Mouse (Mus musculus): ENCODE data around the gene Ascc1.

The Ascc1 gene

DNA sequence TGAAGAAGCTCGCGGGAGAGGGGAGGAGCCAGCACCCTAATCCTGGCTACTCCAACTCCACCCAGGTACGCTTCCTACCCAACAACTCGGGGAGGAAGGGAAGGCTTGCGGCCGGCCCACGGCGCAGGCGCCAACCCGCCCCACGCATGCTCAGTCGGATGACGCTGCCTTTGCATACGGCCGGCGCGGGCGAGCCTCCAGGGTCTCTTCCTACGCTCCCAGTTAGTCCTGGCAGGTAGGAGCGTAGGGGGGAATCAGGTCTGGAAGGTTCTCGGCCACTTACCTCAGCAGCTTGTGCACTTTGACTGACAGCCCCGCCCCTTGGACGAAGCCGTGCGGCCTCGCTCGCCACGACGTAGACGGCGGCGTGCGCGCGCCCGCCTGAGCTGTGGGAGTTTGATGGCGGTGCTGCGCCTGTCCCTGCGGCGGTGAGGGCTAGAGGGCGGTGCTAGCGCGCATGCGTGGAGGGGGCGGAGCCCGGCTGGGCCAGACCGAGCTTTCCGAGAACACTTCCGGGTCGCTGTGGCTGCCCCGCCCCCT, at the start of gene Ascc1, which contains the start of gene Anapc16:
Ascc1 (plus strand) TSS at position 133 of the 540 bp plus-strand sequence.
Anapc16 (minus strand) TSS at position 463 of the 540 bp plus-strand sequence.
- DNase-seq: peak; percentile 97 to 98

DNA sequence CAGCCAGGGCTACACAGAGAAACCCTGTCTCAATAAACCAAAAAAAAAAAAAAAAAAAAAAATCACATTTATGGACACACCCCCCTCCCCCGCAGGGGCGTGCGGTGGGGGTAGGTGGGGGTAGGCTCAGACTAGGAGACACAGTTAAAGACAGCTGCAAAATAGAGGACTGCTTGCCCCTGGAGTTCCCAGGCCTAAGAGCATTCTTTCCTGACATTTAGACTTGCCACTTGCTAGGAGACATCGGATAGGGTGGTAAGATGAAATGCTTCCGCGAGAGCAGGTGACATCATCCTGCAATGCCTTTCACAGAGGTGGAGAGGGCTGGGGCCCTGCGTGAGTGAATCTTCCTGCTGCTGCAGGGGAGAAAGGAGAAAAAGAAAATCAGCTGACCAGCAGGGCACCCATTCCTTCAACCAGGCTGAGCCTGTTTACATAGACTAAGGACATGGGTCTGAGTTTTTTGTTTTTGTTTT, 49.0 kb upstream of the Ascc1 start:
- DNase-seq: no peak

DNA sequence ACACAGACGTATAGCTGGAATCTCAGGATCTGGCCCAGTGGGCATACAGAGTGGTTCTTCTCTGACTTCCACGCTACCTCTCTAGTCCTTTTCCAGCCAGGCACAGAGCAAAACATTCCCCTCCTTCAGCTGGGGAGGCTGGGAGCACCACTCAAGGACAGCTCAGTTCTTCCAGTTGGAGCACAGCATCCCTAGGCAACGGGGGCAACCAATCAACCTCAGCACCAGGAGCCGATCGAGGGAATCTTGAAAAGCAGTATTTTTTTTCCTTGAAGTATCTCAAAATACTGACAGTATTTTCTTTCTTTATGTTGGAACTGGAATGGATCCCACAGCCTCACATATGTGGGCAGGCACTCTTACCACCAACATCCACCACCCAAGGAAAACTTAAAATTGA, 45.9 kb upstream of the Ascc1 start:
- no peak for DNase-seq

DNA sequence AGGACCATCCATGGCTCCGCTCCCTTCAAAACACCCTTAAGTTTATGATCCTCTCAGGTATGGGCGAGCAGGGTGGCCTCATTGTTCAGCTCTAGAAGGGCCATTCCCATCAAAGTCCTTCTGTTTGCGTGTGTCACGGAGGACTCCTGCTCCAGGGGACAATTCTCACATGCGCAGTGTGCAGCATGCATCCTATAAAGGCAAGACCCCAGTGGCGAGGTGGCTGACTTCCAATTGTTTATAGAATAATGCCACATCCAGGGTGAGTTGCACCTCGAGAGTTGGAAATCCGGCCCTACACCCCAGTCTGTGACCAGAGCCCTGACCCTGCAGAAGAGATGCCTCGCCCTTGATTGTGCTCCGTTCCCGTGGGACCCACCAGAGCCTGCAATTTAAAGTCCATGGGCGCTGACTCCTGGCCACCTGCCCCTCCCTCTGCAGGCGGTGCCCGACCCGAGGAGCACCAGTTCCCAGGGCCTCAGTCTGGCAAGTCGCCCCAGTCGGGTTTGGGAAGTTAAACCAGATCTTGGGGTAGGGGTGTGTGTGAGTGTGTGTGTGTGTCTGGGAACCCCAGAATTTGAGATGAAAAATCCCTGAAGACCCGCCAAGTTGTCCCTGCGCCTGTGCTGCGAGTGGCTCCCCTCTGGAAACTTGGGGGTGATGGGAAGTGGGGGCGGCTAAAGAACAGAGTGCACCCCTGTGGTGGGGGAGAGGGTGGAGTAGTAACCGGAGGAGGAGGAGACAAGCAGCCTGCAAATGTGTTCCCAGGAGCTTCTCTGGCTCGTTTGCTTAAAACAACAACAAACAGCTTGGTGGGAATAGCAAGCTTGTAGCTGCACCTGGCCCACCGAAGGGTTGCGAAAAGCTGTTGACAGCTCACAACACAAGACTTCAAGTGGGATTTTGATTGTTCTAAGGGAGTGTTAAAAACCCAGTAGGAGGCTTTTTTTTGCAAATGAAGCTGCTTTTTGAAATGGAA, 45.1 kb upstream of the Ascc1 start:
- DNase-seq: peak in 1 of 2 experiments; percentile 38

DNA sequence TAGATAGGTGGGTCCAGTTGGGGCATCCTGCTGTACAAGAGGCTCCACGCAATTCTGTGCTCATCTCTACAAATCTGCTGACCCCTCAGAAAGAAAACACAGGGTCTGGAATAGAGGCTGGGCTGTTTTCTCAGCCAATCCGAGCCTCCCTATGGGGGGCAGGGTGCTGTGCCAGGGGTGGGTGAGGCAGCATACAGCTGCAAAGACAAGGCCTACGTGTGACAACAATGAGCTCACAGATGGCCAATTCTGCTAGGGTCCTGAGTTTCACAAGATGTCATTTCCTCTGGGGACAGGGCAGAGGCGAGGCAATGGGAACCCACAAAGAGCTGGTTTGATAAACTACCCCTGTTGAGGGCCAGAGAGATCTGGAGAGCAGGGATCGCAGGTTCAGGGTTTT, 44.1 kb upstream of the Ascc1 start:
- no peak for DNase-seq

DNA sequence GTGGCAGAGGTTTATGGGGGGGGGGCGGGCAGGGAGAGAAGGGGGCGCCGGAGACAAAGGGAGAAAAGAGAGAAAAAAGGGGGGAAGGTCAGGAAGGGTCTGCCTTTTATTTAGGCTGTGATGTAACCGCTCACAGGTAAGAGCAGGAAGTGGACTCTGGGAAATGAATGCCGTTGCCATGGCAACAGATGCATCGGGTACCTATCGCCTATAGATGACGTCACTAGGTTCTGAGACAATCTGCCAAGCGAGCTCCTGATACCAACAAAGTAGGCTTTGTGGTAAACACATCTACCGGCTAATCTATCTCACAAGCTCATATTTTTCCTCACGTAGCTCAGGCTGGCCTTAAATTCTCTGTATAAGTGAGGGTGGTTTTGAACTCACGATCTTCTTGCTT, 43.1 kb upstream of the Ascc1 start:
- no peak for DNase-seq

DNA sequence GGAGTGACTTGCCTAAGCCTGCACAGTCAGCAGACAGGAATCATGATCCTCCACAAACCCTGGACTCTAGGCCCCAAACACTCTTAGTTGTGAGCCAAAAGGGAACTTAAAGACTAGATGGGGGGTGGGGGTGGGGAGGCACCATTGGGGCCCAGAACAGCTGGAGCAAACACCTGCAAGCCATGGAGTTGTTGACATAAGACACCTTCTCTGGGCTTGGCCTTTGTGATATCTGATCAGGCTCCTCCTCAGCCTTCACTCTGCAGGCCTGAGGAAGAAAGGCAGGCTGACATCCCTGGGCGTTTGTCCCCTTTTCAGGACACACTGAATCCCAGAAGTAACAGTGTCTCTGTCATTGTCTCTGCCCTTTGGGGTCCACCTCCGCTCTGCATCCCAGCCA, 39.0 kb upstream of the Ascc1 start:
- no peak for DNase-seq

DNA sequence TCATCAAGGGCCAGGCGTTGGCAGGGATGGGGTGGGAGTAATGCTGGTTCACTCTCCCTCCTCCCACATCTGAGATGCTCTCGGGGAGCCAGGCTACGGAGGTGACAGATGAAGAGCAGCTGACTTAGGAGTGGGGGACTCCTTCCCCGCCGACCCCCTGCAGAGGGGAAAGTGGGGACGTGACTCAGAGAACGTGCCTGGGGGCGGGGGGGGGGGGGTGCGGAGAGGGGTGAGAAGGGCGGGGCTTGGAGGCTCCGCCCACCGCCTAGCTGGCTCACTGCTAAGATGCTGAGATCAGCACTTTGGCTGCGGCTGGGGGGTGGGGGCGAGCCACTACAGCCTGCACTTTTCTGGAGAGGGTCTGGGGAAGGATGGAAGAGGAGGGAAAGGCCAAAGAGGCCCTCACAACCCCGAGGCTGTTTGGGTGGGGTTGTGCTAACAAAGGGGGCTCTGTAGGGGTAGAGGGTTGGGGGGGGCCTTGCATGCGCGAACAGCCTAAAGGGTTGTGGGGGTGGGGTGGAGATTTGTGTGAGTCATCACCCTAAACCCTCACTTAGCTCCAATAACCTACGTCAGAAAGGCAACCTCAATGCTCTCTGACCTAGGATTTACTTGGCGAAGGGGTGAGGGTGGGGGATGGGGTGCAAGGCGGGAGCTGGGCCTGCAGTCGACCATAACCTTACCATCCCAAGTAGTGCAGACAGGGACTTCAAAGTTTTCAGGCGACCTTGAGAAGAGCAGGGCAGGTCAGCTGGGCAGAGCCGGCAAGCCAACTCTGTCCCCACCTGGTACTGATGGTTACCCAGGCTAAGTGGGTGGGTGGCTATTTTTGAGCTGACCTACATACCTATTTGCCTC, 37.9 kb upstream of the Ascc1 start:
- no peak for DNase-seq

DNA sequence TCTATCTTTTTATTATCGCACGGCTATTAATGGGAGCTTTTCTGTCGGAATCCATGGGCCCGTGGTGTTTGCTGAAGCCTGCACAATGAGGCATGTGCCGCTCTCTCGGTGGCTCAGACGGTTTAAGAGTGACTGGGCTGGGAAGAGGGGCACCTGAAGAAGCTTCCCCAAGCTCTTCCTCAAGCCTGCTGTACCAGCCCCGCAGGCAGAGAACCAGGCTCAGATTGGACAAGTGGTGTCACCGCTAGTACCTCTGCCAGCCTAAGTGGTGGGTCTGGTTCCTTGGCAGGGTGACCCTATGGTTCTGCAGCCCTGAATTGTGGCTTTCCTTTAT, 37.3 kb upstream of the Ascc1 start:
- no peak for DNase-seq

DNA sequence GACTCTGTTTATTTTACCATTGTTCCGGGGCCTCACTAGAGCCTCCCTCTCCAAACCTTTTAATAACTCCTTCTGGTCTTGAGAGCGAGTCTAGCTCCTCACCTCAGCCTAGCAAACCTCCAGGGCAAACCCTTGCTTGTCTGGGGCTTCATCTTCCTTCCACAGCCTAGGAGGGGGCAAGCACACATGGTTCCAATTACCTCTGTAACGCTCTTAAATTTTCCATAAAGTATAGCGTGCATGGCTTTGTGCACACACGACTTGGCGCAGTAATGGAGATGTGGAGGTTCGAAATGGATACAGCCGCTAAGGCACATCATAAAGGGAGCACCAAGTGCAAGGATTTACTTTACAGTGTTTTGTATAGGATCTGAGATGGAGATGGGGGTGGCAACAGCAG, 36.8 kb upstream of the Ascc1 start:
- no peak for DNase-seq

DNA sequence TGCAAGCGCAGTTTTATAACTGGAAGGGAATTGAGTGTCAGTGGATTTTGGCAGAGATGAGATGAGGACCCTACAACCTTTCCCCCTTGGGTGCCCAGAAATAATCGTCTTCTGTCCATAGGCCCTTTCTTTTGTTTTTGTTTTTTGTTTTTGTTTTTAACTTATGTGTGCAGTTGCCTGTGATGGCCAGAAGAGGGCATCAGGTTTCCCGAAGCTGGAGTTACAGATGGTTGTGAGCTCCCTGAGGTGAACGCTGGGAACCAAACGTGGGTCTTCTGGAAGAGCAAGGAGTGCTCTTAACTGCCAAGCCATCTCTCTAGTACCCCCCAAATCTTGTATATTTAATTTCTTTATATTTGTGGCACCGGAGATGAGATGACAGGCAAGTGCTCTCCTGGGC, 35.9 kb upstream of the Ascc1 start:
- DNase-seq: no peak

DNA sequence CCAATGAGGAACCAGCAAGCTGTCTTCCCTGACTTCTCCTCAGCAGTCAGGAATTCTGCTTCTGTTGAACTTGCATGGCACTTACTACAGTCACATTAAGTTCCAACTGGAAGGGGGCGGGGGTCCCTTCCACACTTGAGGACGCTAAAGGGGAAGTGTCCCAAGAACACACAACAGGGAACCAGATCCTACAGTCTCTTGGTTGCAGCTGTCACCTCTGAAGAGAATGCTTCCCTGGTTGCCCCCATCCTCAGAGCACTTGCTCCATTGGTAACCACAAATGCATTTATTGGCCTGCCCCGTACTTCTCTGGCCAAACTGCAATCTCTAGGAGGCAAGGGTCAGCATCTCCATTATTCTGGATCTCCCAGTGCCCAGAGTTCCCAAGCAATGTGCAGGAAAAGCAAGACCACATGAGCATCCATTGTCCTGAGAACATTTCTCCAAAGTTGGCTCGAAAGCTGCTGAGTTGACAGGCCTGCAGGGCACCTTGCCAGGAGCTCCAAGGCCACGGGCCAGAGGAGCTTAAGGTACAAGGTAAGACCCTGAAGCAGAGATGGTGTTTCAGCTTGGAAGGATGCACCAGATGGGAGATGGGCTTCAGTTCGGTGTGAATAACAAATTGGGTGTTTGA, 35.2 kb upstream of the Ascc1 start:
- peak; percentile 88 to 90 for DNase-seq

DNA sequence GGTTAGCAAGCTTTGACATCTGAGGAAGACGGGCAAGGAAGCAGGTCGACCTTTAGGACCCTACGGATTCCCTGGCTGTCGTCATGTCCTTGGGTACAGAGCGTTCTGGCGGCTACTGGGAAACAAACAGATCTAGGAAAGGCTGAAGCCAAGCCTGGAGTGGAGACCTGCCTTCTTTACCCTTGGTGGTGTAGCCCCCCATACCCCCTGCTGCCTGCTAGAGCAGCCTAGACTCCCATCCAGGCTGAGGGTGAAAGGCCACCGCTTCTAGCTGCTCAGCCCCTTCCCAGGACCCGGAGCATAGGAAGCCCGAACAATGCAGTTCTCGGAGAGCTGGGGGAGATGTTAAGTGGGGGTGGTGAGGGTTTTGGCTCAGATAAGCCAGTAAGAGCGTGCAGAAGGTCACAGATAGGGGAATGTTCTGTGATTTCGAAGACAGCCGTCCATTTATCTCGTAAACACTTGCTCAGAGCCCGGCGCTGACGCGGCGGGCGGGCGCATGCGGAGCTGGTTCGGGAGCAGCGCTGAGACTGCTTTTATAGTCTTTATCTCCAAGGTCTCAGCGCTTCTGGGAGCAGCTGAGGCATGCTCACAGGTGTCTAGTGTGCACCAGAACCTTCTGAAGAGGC, 32.7 kb upstream of the Ascc1 start:
- DNase-seq: peak; percentile 79 to 93

DNA sequence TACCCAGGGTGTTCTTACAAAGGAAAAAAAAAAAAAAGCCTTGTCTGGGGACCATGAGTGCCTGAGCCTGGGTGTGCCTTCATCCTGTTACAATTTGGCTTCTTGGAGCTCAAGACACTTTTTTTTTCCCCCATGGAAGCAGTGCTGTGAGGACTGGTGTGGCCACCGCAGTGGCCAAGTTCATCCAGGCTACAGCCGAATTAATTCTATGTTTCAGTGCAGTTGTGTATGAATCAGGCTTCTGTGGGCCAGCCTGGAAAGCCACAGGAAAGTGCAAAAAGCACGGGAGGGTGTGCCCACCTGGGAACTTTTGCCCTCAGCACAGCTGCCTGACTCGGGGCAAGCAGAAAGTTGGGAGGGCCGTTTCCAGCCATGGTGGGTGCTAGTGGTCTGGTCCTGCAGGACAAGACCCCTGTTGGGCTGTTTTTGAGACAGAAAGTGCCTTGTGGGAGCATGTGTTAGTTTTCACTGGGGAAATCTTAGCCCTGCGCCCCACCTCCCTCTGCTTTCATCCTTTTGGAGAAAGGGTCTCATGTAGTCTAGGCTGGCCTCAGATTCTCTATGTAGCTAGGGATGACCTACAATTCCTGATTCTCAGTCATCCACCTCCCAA, 32.0 kb upstream of the Ascc1 start:
- peak in 1 of 2 experiments; percentile 51 for DNase-seq

DNA sequence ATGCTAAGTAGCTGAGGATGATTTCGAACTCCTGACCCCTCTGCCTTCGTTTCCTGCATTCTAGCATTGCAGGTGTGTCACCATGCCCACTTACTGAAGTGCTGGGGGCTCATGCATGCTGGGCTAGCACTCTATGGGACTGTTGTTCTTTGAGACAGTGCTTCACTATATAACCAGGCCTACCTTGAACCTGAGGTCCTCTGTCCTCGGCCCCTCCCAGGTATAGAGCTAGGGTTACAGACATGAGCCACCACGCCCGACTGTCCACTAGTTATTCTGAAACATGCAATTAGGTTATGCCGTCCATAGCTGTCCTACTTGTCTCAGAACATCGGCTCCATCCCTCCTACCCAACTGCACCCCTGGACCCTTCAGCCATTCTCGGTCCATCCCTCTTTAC, 30.8 kb upstream of the Ascc1 start:
- DNase-seq: no peak

DNA sequence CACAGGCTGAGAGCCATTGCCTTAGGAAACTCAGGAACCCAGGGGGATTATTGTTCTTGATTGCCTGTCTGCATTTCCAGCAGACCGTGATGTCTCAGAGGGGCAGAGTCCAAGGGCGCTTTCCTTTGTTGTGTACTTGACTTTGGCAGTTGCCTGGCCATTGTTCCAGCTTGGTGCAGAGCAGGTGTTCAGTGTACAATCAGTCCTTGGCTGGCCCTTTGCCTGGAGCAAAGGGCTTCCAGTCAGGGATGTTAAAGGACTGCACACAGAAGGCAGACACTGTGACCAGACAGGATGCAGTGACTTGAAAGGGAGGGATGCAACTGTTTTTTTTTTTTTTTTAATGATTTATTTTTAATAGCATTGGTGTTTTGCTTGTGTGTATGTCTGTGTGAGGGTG, 30.1 kb upstream of the Ascc1 start:
- peak; percentile 85 to 90 for DNase-seq

DNA sequence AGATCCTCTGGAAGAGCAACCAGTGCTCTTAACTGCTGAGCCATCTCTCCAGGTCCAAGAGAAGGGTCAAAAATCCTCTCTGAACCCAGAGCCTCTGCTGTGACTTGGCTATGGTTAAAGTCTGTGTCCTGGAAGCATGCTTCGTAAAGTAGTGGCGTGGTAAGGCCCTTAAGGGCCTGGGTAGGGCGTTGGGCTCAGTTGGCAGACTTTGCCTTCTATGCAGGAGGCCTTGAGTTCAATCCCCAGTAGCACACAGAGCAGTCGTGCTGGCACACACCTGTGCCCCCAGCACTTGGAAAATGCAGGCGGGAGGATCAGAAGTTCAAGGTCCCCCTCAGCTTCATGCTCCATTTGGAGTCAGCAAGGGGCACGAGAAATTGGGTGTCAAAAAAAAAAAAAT, 29.6 kb upstream of the Ascc1 start:
- DNase-seq: peak in 1 of 2 experiments; percentile 53

DNA sequence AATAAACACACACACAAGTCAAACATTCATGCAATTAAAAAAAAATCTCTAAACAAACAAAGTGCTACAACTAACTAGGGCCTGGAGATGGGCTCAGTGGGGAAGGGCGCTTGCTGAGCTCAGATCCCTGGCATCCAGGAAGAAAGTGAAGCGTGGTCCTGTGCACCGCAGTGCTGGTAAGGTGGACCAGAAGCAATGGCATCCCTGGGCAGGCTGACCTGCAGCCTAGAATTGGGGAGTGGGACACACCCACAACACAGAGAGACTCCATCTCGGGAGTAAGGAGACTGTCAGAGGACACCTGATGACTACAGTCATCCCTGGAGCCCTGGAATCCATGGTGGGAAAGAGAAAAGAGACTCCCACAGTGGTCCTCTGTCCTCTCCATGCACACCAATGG, 29.2 kb upstream of the Ascc1 start:
- no peak for DNase-seq

DNA sequence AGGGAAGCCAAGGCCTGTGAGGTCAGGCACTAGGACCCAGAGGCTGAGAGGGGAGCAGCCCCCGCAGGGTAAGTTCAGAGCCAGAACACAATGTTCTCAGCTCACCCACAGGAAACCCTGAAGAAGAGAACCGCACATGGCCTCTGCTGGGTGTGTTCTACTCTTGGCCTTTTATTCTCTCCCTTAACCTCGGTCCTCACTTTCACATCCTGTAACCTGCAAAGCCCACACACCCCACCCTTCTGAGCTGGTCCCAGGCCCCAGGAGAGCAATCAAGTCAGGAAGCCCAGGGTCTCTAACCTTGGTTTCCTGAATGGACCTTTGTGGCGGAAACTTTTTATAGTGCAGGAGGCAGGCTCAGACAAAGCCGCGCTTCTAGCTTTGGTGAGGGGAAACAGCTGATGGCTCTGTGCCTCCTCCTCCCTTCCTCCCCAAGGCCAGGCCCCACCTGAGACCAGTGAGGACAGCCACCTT, 28.4 kb upstream of the Ascc1 start:
- peak; percentile 73 to 90 for DNase-seq

DNA sequence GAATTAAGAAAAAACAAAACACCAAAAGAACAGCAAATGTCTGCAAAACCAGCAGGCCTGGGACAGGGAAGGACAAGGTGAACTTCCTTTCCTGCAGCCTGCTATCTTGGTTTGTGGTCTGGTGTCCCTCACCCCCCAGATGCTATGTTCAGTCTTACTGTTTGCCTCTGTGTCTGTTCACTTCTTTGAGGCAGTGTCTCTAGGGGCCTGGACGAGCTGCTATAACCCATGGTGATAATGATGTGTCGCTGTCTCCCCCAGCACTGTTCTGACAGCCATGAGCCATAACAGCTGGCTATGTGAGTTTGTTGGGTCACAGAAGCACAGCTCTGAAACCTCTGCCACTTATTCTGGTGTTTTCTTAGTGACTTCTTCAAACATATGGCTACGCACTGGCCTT, 27.8 kb upstream of the Ascc1 start:
- peak in 1 of 2 experiments; percentile 54 for DNase-seq

DNA sequence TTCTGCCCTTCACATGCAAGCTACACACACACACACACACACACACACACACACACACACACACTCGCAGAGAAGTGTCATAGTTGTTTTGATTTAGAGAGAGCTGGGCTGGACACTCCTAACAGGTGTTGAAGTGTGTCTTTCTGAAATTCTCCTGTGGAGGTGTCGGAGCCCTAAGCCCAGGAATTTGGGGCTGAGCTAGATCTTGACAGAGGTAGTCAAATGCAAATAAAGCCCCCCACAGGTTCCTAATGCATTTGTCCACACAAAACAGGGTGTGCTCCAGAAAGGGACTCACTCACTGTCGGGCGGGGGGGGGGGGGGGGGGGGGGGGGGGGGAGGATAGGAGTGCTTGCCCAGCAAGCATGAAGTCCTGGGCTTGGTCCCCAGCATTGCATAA, 25.5 kb upstream of the Ascc1 start:
- no peak for DNase-seq
